Mouse (Mus musculus): ENCODE data around the gene Prr12. TPM values are rescaled to one million over a fixed set of nuclear protein-coding genes. Genes with fewer than 3 reads are reported as not detected.

Prr12 gene
- polyA plus RNA-seq, 1 experiment: 13.2 TPM

DNA sequence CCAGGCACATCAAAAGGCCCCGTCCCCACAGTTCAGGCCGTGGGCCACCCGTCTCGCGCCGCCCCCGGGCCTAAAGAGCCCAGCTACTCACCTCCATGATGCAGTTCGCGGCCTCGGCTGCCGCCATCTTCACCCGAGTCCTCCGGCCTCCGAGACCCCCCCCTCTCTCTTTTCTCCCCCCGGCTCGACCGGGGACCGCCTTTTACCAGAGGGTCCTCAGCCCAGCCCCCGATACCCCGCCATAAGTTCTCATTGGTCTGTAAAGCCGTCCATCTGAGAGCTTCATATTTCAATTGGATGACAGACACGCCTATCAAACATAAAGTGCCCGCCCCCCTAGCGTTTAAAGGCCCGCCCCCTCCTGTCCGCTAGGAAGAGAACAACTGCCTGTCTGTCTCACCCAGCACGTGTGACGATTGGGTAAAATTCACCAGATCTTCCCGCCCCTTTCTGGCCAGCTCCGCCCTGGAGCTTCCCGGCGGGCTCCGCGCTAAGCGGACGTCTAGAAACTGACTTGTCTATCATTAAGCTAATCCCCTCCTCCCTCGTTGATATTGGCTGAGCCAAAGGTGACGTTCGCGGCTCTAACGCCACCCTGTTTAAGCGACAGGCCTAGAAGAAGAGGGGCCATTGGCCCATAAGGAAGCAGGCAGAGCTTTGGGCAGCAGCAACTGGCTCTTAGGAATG, 66.3 kb downstream of the Prr12 start, which contains the start of gene Prmt1:
TSS of gene Prmt1 (minus strand) at position 377 of the 687 bp plus-strand sequence.
- WGBS: under 1% methylated on average over 42 of the region's 42 CpGs

DNA sequence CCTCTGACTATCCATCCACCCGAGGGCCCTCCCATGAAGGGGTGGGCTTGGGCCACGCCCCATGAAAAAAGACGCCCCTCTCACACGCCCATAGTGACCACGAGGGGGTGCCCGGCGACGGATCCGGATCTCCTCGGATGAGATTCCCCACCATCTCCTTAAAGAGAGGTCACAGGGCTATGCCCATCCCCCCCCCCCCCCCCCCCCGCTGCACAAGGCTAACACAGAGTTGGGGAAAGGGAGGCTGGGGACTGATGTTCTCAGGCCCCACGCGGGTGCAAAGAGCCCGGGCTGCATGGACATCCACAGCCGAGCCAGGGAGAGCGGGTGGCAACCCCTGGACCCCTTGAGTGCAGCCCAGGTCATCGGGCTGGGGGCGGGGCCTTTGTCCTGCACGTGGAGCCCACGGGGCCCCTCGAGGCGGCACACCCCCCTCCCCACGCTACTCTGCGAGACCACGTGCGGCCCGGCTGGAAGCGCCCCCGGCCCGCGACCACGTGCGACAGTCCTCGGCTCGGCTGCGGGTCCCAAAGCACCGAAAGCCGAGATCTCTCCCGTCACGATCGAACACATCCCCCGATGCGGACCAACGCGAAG, 67.0 kb downstream of the Prr12 start:
- peaks cover 5% of the 10 kb centered on the region for H3K4me1 ChIP-seq (ENCODE audit: control insufficient read depth, insufficient read depth, insufficient read length, low read length)
- WGBS: under 1% methylated on average over 45 of the region's 45 CpGs
- TF ChIP-seq CTCF (IDR thresholded peaks at IDR 0.05; ENCODE audit: extremely low read depth, insufficient read length, insufficient replicate concordance, low read depth, low read length) (peak; percentile 23; the same call in 1 of the 2 replicates), POLR2A (IDR thresholded peaks at IDR 0.05; ENCODE audit: low read depth, low read length) (no peak)
- peak overlapping the region; percentile 82 for H3K27ac ChIP-seq (ENCODE audit: insufficient read depth, low read depth, low read length)
- peak overlapping the region; percentile 91 for H3K4me3 ChIP-seq (ENCODE audit: low read depth, low read length)
- H3K27me3 ChIP-seq (ENCODE audit: control insufficient read depth, insufficient read depth, low read length): no peaks in the 10 kb centered on the region
- H3K36me3 ChIP-seq (ENCODE audit: control insufficient read depth, insufficient read depth, low read length): peaks cover 14% of the 10 kb centered on the region

More for the DNA sequence above, 66.3 kb downstream of the Prr12 start, which contains the start of gene Prmt1:
- H3K4me1 ChIP-seq (ENCODE audit: control insufficient read depth, insufficient read depth, insufficient read length, low read length): peaks cover 5% of the 10 kb centered on the region
- peak within 1 kb of the TSS; percentile 84 for H3K27ac ChIP-seq (ENCODE audit: insufficient read depth, low read depth, low read length)
- peaks cover 9% of the 10 kb centered on the region for H3K36me3 ChIP-seq (ENCODE audit: control insufficient read depth, insufficient read depth, low read length)
- H3K27me3 ChIP-seq (ENCODE audit: control insufficient read depth, insufficient read depth, low read length): no peaks in the 10 kb centered on the region
- TF ChIP-seq CTCF (IDR thresholded peaks at IDR 0.05; ENCODE audit: extremely low read depth, insufficient read length, insufficient replicate concordance, low read depth, low read length) (no peak), POLR2A (IDR thresholded peaks at IDR 0.05; ENCODE audit: low read depth, low read length) (peak; percentile 62; the same call in 1 of the 2 replicates)
- peak within 1 kb of the TSS; percentile 91 for H3K4me3 ChIP-seq (ENCODE audit: low read depth, low read length)

DNA sequence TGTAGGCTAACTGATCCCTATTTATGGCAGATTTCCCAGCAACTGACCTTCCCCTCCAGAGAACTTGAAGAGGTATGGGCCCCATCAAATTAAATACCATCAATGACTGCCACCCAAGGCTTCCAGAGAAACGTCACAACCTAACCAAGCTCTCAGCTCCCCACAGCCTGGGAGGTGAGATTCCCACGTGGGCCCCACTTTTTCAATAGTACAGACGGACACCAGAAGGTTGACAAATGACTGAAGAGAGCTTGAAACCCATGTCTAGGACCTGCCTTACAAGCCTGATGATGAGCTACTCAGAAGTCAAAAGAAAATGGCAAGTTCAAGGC, 67.9 kb downstream of the Prr12 start:
- 35% methylated on average over 3 of the region's 3 CpGs for WGBS
- Histone ChIP-seq H3K4me3 (ENCODE audit: low read depth, low read length) (no peak overlapping the region), H3K4me1 (ENCODE audit: control insufficient read depth, insufficient read depth, insufficient read length, low read length) (peaks cover 5% of the 10 kb centered on the region), H3K36me3 (ENCODE audit: control insufficient read depth, insufficient read depth, low read length) (peaks cover 21% of the 10 kb centered on the region), H3K27me3 (ENCODE audit: control insufficient read depth, insufficient read depth, low read length) (no peaks in the 10 kb centered on the region), H3K27ac (ENCODE audit: insufficient read depth, low read depth, low read length) (no peak overlapping the region)
- no peak for TF ChIP-seq POLR2A (IDR thresholded peaks at IDR 0.05; ENCODE audit: low read depth, low read length)
- TF ChIP-seq CTCF (IDR thresholded peaks at IDR 0.05; ENCODE audit: extremely low read depth, insufficient read length, insufficient replicate concordance, low read depth, low read length): no peak

DNA sequence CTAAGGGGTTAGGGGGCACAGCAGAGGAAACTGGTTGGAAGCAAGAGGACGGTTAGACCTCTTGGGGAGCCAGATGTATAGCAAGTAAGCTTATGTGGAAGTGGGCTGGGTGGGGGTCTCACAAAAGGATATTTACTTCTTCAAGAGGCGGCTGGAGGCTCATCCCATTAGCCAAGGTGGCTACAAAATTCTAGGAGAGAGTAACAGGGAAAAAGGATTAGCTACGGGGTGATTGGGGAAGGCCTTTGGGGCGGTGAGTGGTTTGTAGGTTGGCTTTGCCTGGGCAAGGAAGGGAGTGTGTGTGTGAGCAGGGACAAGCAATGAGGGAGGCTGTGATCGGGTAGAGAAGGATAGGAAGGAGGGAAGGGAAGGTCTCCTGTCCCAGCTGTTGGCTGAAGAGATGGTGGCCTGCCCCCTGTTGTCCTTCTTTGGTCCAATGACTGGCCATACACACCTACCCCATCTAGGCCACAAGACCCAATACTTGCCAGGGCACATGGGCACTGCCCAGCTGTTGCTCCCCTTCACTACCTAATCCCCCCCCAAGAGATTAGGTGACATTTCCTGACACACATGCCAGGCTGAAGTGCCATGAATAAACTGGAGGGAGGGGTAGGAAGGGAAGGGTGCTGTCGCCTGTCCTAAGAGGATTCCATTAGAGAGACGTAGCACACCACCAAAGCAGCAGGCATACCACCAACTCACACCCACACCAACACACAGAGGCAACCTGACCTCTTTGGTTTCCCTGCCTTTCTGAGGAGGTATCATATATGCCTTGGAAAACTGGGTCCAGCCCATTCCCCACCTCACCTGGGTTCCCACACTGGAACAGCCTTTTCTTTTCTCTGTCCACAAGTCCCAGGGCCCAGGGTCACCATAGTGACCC, 68.5 kb downstream of the Prr12 start:
- Histone ChIP-seq H3K4me1 (ENCODE audit: control insufficient read depth, insufficient read depth, insufficient read length, low read length) (peaks cover 5% of the 10 kb centered on the region), H3K36me3 (ENCODE audit: control insufficient read depth, insufficient read depth, low read length) (peaks cover 24% of the 10 kb centered on the region), H3K27ac (ENCODE audit: insufficient read depth, low read depth, low read length) (no peak overlapping the region), H3K4me3 (ENCODE audit: low read depth, low read length) (no peak overlapping the region), H3K27me3 (ENCODE audit: control insufficient read depth, insufficient read depth, low read length) (no peaks in the 10 kb centered on the region)
- TF ChIP-seq POLR2A (IDR thresholded peaks at IDR 0.05; ENCODE audit: low read depth, low read length) (no peak), CTCF (IDR thresholded peaks at IDR 0.05; ENCODE audit: extremely low read depth, insufficient read length, insufficient replicate concordance, low read depth, low read length) (no peak)
- 80% methylated on average over 7 of the region's 7 CpGs for WGBS

DNA sequence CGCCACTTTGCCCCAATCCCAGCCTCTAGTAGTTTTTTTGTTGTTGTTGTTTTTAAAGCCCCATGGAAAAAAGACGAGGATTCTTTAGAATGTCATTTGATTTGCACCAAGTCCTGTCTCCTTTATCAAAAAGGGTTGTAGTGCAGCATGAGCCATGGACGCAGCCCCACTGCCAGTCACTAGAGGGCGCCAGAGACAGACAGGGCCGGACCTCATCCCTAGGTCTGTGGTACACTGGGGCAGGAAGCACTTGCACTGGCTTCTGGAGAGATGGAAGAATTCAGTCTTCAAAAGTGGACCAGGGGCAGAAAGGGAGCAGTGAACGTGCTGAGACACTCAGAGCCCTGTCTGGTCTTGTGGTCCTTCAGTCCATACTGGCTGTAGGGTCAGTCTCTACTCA, 69.6 kb downstream of the Prr12 start:
- Histone ChIP-seq H3K27me3 (ENCODE audit: control insufficient read depth, insufficient read depth, low read length) (no peaks in the 10 kb centered on the region), H3K27ac (ENCODE audit: insufficient read depth, low read depth, low read length) (no peak overlapping the region), H3K4me3 (ENCODE audit: low read depth, low read length) (no peak overlapping the region), H3K4me1 (ENCODE audit: control insufficient read depth, insufficient read depth, insufficient read length, low read length) (peaks cover 4% of the 10 kb centered on the region), H3K36me3 (ENCODE audit: control insufficient read depth, insufficient read depth, low read length) (peaks cover 33% of the 10 kb centered on the region)
- peak; percentile 94 for TF ChIP-seq CTCF (IDR thresholded peaks at IDR 0.05; ENCODE audit: extremely low read depth, insufficient read length, insufficient replicate concordance, low read depth, low read length)
- no peak for TF ChIP-seq POLR2A (IDR thresholded peaks at IDR 0.05; ENCODE audit: low read depth, low read length)
- 17% methylated on average over 6 of the region's 6 CpGs for WGBS

DNA sequence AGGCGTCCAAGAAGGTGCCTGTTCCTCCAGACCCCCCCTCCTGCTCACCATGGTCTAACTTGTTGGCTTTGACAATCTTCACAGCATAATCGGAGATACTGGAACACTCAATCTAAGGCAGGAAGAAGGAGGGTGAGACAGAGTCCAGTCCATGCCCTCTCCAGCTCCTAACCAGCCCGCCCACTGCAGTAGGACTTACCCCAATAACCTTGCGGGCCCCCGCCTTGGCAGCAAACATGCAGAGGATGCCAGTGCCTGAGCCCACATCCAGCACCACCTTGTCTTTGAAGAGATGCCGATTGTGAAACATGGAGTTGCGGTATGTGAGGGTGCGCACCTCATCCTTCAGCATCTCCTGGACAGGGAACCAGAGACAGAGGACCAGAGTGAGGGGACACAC, 71.1 kb downstream of the Prr12 start:
- H3K4me3 ChIP-seq (ENCODE audit: low read depth, low read length): no peak overlapping the region
- 95% methylated on average over 8 of the region's 8 CpGs for WGBS
- H3K4me1 ChIP-seq (ENCODE audit: control insufficient read depth, insufficient read depth, insufficient read length, low read length): no peaks in the 10 kb centered on the region; the same call in 1 of the 2 replicates
- H3K27me3 ChIP-seq (ENCODE audit: control insufficient read depth, insufficient read depth, low read length): no peaks in the 10 kb centered on the region
- H3K36me3 ChIP-seq (ENCODE audit: control insufficient read depth, insufficient read depth, low read length): peaks cover 45% of the 10 kb centered on the region
- TF ChIP-seq CTCF (IDR thresholded peaks at IDR 0.05; ENCODE audit: extremely low read depth, insufficient read length, insufficient replicate concordance, low read depth, low read length) (no peak), POLR2A (IDR thresholded peaks at IDR 0.05; ENCODE audit: low read depth, low read length) (no peak)
- H3K27ac ChIP-seq (ENCODE audit: insufficient read depth, low read depth, low read length): no peak overlapping the region
